Mouse (Mus musculus): ENCODE results near the gene Ctsa. TPM values are rescaled to one million over a fixed set of nuclear protein-coding genes. Genes with fewer than 3 reads are reported as not detected.

Ctsa gene
- 241 TPM for polyA plus RNA-seq (2017; shearing (Covaris generic))

GRCm38 (mm10) chr2:164832748-164833301, at the start of gene Ctsa:
Gene Ctsa (plus strand): TSS chr2:164832873.

DNA sequence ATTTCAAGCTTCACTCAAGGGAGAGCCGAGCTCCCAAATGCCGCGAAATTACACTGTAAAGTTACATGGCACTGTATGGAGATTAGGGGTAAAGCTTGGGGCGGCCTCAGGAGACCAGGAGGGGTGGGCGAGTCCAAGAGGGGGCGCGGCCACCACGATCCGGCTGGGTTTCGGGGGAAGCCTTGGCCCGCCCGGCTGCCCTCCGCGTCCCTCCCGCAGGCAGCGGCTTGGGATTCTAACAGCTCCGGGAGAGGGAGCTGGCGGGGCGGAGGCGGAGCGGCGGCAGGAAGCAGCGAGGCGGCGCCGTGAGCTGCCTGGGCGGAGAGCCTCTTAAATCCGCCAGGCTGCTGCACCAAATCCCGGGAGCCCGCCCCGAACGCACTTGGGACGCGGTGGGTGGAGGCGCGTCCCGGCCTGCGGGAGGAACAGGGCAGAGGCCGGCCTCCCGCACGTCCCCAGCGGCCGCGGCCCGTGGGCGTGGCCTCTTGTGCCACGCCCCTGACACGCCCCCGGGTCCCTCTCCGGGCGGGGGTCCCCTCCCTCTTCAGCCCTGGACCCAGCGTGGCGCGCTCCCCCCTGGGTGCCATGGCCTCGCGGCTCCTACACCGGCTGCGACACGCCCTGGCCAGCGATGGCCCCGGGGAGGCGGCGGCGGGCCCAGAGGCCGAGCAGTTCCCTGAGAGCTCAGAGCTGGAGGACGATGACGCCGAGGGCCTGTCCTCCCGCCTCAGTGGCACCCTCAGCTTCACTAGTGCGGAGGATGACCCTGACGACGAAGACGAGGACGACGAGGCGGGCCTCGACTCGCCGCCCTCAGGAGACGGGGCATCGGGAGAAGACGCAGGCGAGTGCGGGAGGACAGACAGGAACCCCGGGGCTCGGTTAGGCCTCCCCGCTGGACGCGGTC, 46.9 kb upstream of the Ctsa start, which contains the start of gene Snx21:
TSS of gene Snx21 (plus strand) at position 343 of the 907 bp plus-strand sequence.

DNA sequence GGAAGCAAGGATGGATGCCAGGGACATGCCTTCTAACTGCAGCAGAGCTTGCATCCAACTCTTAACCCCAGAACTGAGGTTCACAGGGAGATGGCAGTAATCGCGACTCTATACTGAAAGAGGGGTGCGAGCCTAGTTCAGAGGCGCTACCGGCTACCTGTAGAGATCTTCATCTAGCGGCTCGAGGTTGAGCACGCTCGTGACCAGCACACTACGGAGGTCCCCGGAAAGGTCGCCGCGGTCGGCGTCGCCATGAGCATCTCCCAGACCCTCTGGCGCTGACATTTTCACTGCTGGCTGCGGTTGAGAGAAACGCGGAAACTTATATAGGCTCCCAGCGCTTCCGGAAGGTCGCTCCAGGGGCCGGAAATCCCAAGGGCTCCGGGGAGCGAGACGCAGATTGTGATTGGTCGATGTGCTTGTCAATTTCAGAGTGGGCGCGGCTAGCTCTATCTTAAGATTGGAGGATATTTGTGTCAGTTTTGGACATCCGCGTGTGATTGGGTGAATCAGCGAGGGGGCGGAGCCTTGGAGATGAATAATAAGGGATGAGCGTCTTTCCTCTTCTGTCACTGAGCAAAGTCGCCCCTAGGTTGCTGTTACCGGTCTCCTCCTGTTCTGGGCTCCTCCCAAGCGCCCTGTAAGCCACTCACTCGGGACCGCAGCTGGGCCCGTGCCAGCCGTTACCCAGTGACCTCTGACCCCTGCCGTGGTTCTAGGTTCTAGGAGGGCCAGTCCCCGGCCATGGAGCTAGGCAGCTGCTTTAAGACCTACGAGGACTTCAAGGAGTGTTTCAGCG, 27.9 kb upstream of the Ctsa start, which contains the start of the genes Acot8 and Zswim3:
TSS of gene Acot8 (minus strand) at position 350 of the 799 bp plus-strand sequence.
TSS of gene Zswim3 (plus strand) at position 566 of the 799 bp plus-strand sequence.

GRCm38 (mm10) chr2:164822636-164823165, 10.0 kb upstream of the Ctsa start, which contains the start of gene Zswim1:
Gene Zswim1 (plus strand): TSS chr2:164822686.

GRCm38 (mm10) chr2:164828437-164828836, 4.2 kb upstream of the Ctsa start, which contains the start of gene Spata25:
Gene Spata25 (minus strand): TSS chr2:164828537.

DNA sequence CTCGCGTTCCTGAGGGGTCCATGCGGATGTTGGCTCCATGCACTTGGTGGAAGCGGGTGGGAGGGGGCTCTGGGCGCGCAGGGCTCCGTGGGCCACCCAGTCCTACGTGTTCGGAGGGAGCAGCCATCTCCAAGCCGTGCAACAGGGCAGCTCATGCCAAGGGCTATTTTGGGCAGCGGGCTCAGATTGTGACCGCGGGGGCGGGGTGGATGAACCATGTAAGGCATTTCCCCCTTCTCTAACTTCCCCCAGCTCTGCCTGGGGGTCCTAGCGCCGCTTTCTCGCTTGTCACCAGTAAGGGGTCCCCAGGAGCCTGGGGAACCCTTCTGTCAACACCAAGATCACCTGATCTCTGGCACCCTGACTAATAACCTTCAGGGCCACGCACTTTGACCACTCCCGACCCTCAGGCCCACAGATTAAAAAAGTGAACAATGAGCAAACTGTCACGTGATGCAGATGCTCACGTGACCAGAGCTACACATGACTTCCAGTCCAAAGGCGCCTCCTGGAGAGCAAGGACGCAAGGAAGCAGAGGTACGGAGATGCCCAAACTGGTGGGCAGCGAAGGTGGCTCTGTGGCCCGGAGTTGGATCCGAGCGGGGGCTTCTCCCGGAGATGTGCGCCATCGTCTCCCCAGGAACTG, 764 bp downstream of the Ctsa start, which contains the start of gene Neurl2:
TSS of gene Neurl2 (minus strand) at position 143 of the 646 bp plus-strand sequence.

GRCm38 (mm10) chr2:164857101-164857821, 24.6 kb downstream of the Ctsa start, which contains the start of gene Pltp:
Gene Pltp (minus strand): TSS chr2:164857711.

DNA sequence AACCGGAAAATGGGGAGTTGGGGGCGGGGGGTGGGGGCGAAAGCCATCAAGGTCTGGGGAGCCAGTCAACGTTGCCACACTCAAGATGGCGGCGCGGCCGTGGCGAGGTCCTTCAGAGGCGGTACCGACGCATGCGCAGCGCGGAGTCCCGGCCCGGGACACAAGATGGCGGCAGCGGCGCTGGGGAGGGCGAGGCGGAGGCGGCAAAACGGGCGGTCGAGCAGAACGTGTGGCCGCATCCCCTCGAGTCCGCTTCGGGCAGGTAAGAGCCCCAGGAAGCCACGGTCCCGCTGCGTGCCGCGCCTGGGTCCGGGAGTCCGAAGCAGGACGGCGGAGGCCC, 46.5 kb downstream of the Ctsa start, which contains the start of gene Pcif1:
TSS of gene Pcif1 (plus strand) at position 77 of the 340 bp plus-strand sequence.

Other genes with a start within 250 kb of the Ctsa start
- gene Wfdc6a, start 247.4 kb upstream of the Ctsa start, polyA plus RNA-seq (2017; shearing (Covaris generic)): not detected
- not detected for gene Eppin, start 239.3 kb upstream of the Ctsa start, polyA plus RNA-seq (2017; shearing (Covaris generic))
- not detected for gene Wfdc6b, start 219.4 kb upstream of the Ctsa start, polyA plus RNA-seq (2017; shearing (Covaris generic))
- gene Wfdc8, start 219.2 kb upstream of the Ctsa start, polyA plus RNA-seq (2017; shearing (Covaris generic)): not detected
- gene Wfdc16, start 194.1 kb upstream of the Ctsa start, polyA plus RNA-seq (2017; shearing (Covaris generic)): not detected
- not detected for gene Wfdc10, start 176.8 kb upstream of the Ctsa start, polyA plus RNA-seq (2017; shearing (Covaris generic))
- not detected for gene Wfdc9, start 176.3 kb upstream of the Ctsa start, polyA plus RNA-seq (2017; shearing (Covaris generic))
- gene Wfdc11, start 158.8 kb upstream of the Ctsa start, polyA plus RNA-seq (2017; shearing (Covaris generic)): not detected
- gene Wfdc13, start 147.8 kb upstream of the Ctsa start, polyA plus RNA-seq (2017; shearing (Covaris generic)): not detected
- not detected for gene Spint4, start 134.4 kb upstream of the Ctsa start, polyA plus RNA-seq (2017; shearing (Covaris generic))
- not detected for gene Spint5, start 117.6 kb upstream of the Ctsa start, polyA plus RNA-seq (2017; shearing (Covaris generic))
- not detected for gene Wfdc3, start 86.9 kb upstream of the Ctsa start, polyA plus RNA-seq (2017; shearing (Covaris generic))
- gene Dnttip1, start 86.9 kb upstream of the Ctsa start, polyA plus RNA-seq (2017; shearing (Covaris generic)): 18.1 TPM
- 11.8 TPM for gene Ube2c, start 63.0 kb upstream of the Ctsa start, polyA plus RNA-seq (2017; shearing (Covaris generic))
- not detected for gene Tnnc2, start 52.9 kb upstream of the Ctsa start, polyA plus RNA-seq (2017; shearing (Covaris generic))
- 7.6 TPM for gene Snx21, start 47.0 kb upstream of the Ctsa start, polyA plus RNA-seq (2017; shearing (Covaris generic))
- 39.6 TPM for gene Acot8, start 28.0 kb upstream of the Ctsa start, polyA plus RNA-seq (2017; shearing (Covaris generic))
- gene Zswim3, start 27.8 kb upstream of the Ctsa start, polyA plus RNA-seq (2017; shearing (Covaris generic)): 10.0 TPM
- gene Zswim1, start 10.2 kb upstream of the Ctsa start, polyA plus RNA-seq (2017; shearing (Covaris generic)): 32.2 TPM
- not detected for gene Spata25, start 4.3 kb upstream of the Ctsa start, polyA plus RNA-seq (2017; shearing (Covaris generic))
- 2.6 TPM for gene Neurl2, start 583 bp downstream of the Ctsa start, polyA plus RNA-seq (2017; shearing (Covaris generic))
- 1.0 TPM for gene Pltp, start 24.8 kb downstream of the Ctsa start, polyA plus RNA-seq (2017; shearing (Covaris generic))
- gene Pcif1, start 46.4 kb downstream of the Ctsa start, polyA plus RNA-seq (2017; shearing (Covaris generic)): 142 TPM
- gene Zfp335, start 78.9 kb downstream of the Ctsa start, polyA plus RNA-seq (2017; shearing (Covaris generic)): 53.5 TPM
- 11.9 TPM for gene Mmp9, start 107.9 kb downstream of the Ctsa start, polyA plus RNA-seq (2017; shearing (Covaris generic))
- 0.10 TPM for gene Slc12a5, start 127.9 kb downstream of the Ctsa start, polyA plus RNA-seq (2017; shearing (Covaris generic))
- gene Ncoa5, start 202.0 kb downstream of the Ctsa start, polyA plus RNA-seq (2017; shearing (Covaris generic)): 62.9 TPM
- 2.4 TPM for gene Cd40, start 222.8 kb downstream of the Ctsa start, polyA plus RNA-seq (2017; shearing (Covaris generic))